Mouse (Mus musculus) embryonic facial prominence, embryonic 11.5 days (tissue): Measurements from ENCODE around the gene Gsdma. TPM values are rescaled to one million over a fixed set of nuclear protein-coding genes. Genes with fewer than 3 reads are reported as not detected.
"Not testable (repeated sequence)": the region's sequence is repeated elsewhere in the genome, so short reads cannot be mapped to it uniquely, and the experiment has no call there.

Source experiments
- ATAC-seq: fragments of 200-750 bp; cut with Nextera tagmentation; replicated peaks from 2 replicates; pipeline ENCODE4 v1.8.0; 2017; ENCODE audit warnings: low read depth; ENCODE audit not compliant: insufficient number of reproducible peaks, low FRiP score, low TSS enrichment
- DNase-seq: peaks from one replicate; pipeline ENCODE4 v3.0.0-alpha.2; 2015; ENCODE audit warnings: low spot score
- H3K27ac ChIP-seq: fragments of 300-500 bp; sonication (generic); replicated peaks from 2 replicates; pipeline ENCODE4 v1.5.1; 2014; ENCODE audit warnings: mild to moderate bottlenecking, low read depth, low read length, control low read depth
- H3K27me3 ChIP-seq: fragments of 300-500 bp; sonication (generic); 2 replicates; pipeline ENCODE4 v1.6.1; 2014; ENCODE audit warnings: mild to moderate bottlenecking, low read length, moderate library complexity, mixed read lengths; ENCODE audit not compliant: control insufficient read depth, insufficient read depth
- H3K36me3 ChIP-seq: fragments of 300-500 bp; sonication (generic); replicated peaks from 2 replicates; pipeline ENCODE4 v1.6.1; 2014; ENCODE audit warnings: low read depth, mild to moderate bottlenecking, low read length, moderate library complexity, mixed read lengths; ENCODE audit not compliant: control insufficient read depth, insufficient read depth
- H3K4me1 ChIP-seq: fragments of 300-500 bp; sonication (generic); 2 replicates; pipeline ENCODE4 v1.6.1; 2014; ENCODE audit warnings: low read length, mixed read lengths; ENCODE audit not compliant: control insufficient read depth, insufficient read depth
- H3K4me2 ChIP-seq: fragments of 300-500 bp; sonication (generic); 2 replicates; pipeline ENCODE4 v1.6.1; 2014; ENCODE audit warnings: low read depth, mild to moderate bottlenecking, control low read depth, low read length, moderate library complexity
- H3K4me3 ChIP-seq: fragments of 300-500 bp; sonication (generic); 2 replicates; pipeline ENCODE4 v1.5.1; 2014; ENCODE audit warnings: low read depth, low read length, control low read depth
- H3K9ac ChIP-seq: fragments of 300-500 bp; sonication (generic); replicated peaks from 2 replicates; pipeline ENCODE4 v1.6.1; 2014; ENCODE audit warnings: mild to moderate bottlenecking, control low read depth, low read length
- H3K9me3 ChIP-seq: fragments of 300-500 bp; sonication (generic); replicated peaks from 2 replicates; pipeline ENCODE4 v1.6.1; 2016; ENCODE audit warnings: mild to moderate bottlenecking, low read length, inconsistent platforms, mixed read lengths; ENCODE audit not compliant: control insufficient read depth
- WGBS: fragments of 180-500 bp; shearing (Covaris S2); extraction: QIAGEN DNeasy Blood & Tissue Kit; methylation state at CpG from one replicate; pipeline ENCODE4 v1.1.7; 2014; 5-methylcytosine and 5-hydroxymethylcytosine counted together
- polyA plus RNA-seq: library from polyadenylated mRNA; unstranded; fragments of >200 nt; fragmentation: Nextera tagmentation; extraction: Ambion mirVana; gene quantifications from 2 replicates; pipeline ENCODE4 v1.2.1, GENCODE M21; 2014

Gene Gsdma
- polyA plus RNA-seq, 1 experiment from 2014 or later, result 0.07 TPM

DNA sequence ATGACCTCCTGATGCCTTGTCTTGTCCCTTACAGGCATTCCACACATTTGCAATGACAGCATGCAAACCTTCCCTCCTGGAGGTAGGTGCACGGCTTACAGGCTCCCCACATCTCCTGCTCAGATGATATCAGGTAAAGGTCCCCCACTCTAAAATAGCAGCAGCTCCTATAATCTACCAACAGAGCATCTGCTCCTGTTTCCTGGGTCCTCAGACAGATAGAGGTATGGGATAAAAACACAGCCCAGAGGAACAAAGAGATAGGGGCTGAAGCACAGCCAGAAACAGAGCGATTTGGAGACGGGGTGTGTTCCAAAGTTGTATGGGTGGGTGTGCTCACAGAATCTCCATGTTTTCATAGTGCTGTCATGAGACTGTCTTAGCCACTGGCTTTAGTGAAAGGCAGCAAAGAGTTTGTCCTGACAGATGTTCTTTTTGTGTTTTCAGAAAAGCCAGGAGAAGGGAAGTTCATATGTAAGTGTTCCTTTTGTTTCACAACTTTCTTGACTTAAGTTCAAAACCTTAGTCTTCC is 7.2 kb downstream of the Gsdma start:
- Histone ChIP-seq H3K27me3 (no peaks in the 10 kb centered on the region), H3K4me3 (no peak overlapping the region)
- no peak for DNase-seq

DNA sequence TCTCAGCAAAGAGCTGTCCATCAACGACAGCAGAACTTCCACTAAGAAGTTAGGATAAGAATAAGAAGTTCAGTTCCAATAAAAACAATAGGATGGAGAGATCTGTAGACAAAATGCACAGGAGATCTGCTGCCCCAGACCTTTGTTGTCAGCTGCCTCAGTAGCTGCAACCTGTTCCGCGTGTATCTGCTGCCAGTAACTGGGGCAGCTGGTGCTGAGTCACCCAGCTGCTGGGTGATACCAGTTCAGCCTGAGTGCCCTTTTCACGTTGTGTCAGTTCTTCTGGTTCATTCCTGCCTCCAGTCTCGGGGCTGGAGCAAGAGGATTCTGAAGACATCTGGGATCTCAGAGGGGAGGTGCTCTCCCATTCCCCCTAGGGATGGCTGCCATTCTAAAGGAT is 7.7 kb downstream of the Gsdma start:
- H3K4me3 ChIP-seq, result no peak overlapping the region
- no peaks in the 10 kb centered on the region for H3K4me1 ChIP-seq
- no peaks in the 10 kb centered on the region for H3K27me3 ChIP-seq
- ATAC-seq (no peak), DNase-seq (no peak)
- no peak overlapping the region for H3K9ac ChIP-seq
- no peak overlapping the region for H3K4me2 ChIP-seq
- no peaks in the 10 kb centered on the region for H3K36me3 ChIP-seq
- no peak overlapping the region for H3K27ac ChIP-seq
- no peaks in the 10 kb centered on the region for H3K9me3 ChIP-seq
- WGBS, result 61% methylated on average over 5 of the region's 5 CpGs

More for the DNA sequence above, 7.2 kb downstream of the Gsdma start:
- no peak overlapping the region for H3K4me2 ChIP-seq
- H3K4me1 ChIP-seq, result no peaks in the 10 kb centered on the region
- no peak overlapping the region for H3K9ac ChIP-seq
- H3K27ac ChIP-seq, result no peak overlapping the region
- ATAC-seq, result no peak
- WGBS, result 77% methylated on average over 3 of the region's 3 CpGs
- no peaks in the 10 kb centered on the region for H3K9me3 ChIP-seq
- no peaks in the 10 kb centered on the region for H3K36me3 ChIP-seq

DNA sequence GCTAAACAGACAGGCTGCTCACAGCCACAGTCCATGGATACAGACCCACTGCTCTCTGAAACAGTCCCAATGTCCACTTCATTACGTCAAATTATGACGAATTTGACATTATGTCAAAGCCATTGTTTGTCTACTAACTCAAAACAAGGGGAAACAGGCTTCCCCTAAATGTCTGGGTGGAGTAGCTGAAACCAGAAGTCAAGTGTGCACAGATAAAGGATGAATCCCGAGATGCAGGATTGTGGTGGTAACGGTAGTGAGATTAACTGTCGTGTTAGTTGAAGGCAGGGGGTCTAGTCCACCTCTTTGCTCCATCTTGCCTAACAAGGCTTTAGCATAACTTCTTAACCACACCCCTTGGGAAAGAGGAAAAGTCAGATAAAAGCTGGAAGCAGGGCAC is 8.3 kb downstream of the Gsdma start:
- 88% methylated on average over 5 of the region's 5 CpGs for WGBS
- no peaks in the 10 kb centered on the region for H3K36me3 ChIP-seq
- no peak overlapping the region for H3K27ac ChIP-seq
- no peaks in the 10 kb centered on the region for H3K27me3 ChIP-seq
- no peak for DNase-seq
- no peak overlapping the region for H3K9ac ChIP-seq
- no peaks in the 10 kb centered on the region for H3K9me3 ChIP-seq
- no peak overlapping the region for H3K4me3 ChIP-seq
- no peak for ATAC-seq
- H3K4me2 ChIP-seq, result no peak overlapping the region
- no peaks in the 10 kb centered on the region for H3K4me1 ChIP-seq

DNA sequence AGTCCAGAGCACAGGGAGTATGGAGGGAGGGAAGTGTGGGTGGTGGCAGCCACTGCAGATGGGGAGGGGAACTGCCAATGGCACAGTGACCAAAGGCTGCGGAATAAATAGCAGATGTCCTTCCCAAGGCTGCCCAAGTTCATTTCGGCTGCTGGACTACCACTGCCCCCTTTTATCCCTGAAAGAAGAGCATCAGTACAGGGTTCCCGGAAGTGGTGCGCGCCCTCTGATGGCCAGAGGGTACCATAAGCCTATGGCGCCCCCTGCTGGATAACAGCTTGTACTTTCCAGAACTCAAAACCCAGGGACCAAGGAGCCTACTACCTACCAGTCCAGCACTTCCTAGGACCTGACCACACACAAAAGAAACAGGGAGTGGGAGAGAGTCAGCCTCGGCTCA is 9.0 kb downstream of the Gsdma start:
- H3K36me3 ChIP-seq, H3K4me1 ChIP-seq, H3K27ac ChIP-seq, H3K27me3 ChIP-seq, H3K9ac ChIP-seq, ATAC-seq, H3K4me3 ChIP-seq, H3K9me3 ChIP-seq, H3K4me2 ChIP-seq: not testable (repeated sequence)
- WGBS, result 4% methylated on average over 6 of the region's 7 CpGs
- DNase-seq, result peak; percentile 69

DNA sequence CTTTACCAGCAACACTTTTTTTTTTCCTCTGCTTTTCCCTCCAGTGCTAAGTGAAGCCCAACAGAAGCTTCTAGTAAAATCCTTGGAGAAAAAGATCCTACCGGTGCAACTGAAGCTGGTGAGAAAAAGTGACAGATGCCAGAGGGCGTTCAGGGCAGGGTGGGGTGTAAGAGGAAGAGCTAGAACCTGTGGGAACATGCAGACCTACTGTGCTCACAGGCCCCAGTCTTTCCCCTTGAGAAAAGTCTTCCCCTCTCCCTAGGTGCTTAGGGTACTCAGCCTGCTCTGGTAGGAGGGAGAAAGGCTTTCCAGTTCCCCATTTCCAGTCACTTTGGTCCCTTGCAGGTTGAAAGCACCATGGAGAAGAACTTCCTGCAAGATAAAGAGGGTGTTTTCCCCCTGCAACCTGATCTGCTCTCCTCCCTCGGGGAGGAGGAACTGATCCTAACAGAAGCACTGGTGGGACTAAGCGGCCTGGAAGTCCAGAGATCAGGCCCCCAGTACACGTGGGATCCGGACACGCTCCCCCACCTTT is 11.7 kb downstream of the Gsdma start:
- DNase-seq (no peak), ATAC-seq (no peak)
- Histone ChIP-seq H3K4me2 (no peak overlapping the region), H3K36me3 (no peaks in the 10 kb centered on the region), H3K27ac (no peak overlapping the region), H3K4me3 (no peak overlapping the region), H3K9ac (no peak overlapping the region), H3K27me3 (no peaks in the 10 kb centered on the region), H3K9me3 (no peaks in the 10 kb centered on the region), H3K4me1 (no peaks in the 10 kb centered on the region)
- 30% methylated on average over 7 of the region's 7 CpGs for WGBS

DNA sequence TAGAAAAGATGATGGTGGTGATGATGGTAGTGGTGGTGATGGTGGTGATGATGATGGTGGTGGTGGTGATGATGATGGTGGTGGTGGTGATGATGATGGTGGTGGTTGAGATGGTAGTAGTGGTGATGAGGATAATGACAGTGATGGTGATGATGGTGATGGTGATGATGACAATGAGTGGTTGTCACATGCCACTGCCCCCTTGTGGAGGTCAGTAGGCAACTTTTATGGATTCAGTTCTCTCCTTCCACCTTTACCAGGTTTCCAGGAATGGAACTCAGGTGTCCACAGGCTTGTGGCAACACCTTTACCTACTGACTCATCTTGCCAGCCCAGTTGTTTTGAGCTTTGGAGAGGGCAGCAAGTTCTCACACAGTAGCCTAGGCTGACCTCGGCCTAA is 15.9 kb downstream of the Gsdma start:
- Histone ChIP-seq H3K4me2 (no peak overlapping the region), H3K4me3 (no peak overlapping the region), H3K27ac (no peak overlapping the region), H3K36me3 (no peaks in the 10 kb centered on the region), H3K9me3 (no peaks in the 10 kb centered on the region), H3K27me3 (no peaks in the 10 kb centered on the region), H3K4me1 (no peaks in the 10 kb centered on the region), H3K9ac (no peak overlapping the region)
- DNase-seq (no peak), ATAC-seq (no peak)
- 93% methylated on average over 1 of the region's 1 CpGs for WGBS

DNA sequence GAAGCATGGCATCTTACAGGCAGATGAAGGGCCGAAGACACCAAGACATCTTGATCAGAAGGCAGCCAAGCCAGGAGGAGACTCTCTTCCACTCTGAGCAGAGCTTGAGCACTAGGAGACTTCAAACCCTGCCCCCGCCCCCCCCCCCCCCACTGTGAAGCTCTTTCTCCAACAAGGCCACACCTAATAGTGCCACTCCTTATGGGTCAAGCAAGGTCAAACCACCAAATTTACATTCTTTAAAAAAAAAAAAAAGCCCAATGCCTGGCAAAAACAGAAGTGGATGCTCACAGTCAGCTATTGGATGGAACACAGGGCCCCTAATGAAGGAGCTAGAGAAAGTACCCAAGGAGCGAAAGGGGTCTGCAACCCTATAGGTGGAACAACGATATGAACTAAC is 16.4 kb downstream of the Gsdma start:
- H3K4me2 ChIP-seq, H3K27ac ChIP-seq, H3K4me1 ChIP-seq, DNase-seq, ATAC-seq, H3K9me3 ChIP-seq, H3K36me3 ChIP-seq, H3K9ac ChIP-seq, H3K4me3 ChIP-seq, H3K27me3 ChIP-seq: not testable (repeated sequence)
- WGBS, result 89% methylated on average over 4 of the region's 4 CpGs

DNA sequence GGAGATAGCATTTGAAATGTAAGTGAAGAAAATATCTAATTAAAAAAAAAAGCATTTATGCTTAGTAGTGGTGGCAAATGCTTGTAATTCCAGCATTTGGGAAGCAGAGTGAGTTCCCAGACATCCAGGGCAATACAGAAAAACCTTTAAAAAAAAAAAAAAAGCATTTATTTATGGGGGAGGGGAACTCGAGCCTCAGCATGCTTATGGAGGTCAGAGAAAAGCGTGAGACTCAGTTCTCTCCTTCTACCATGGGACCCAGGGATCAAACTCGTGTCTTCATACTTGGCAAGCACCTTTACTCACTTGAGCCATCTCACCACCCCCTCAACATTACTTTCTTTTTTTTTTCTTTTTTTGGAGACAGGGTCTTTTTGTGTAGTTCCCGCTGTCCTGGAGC is 17.0 kb downstream of the Gsdma start:
- H3K36me3 ChIP-seq, result no peaks in the 10 kb centered on the region; the same call in 1 of the 2 replicates
- H3K27me3 ChIP-seq, result no peaks in the 10 kb centered on the region
- H3K4me3 ChIP-seq, result no peak overlapping the region
- H3K4me2 ChIP-seq, result no peak overlapping the region
- no peaks in the 10 kb centered on the region for H3K9me3 ChIP-seq
- DNase-seq (no peak), ATAC-seq (no peak)
- WGBS, result 79% methylated on average over 4 of the region's 4 CpGs
- H3K27ac ChIP-seq, result no peak overlapping the region
- no peaks in the 10 kb centered on the region for H3K4me1 ChIP-seq
- no peak overlapping the region for H3K9ac ChIP-seq
